Mouse (Mus musculus) midbrain, embryonic 14.5 days (tissue): ENCODE measurements around the gene Arpc5. TPM values are rescaled to one million over a fixed set of nuclear protein-coding genes. Genes with fewer than 3 reads are reported as not detected.
"Not testable (repeated sequence)": the region's sequence is repeated elsewhere in the genome, so short reads cannot be mapped to it uniquely, and the experiment has no call there.

ENCODE experiments used
- ATAC-seq: fragments of 200-750 bp; cut with Nextera tagmentation; 2 replicates; pipeline ENCODE4 v1.8.0; 2017; ENCODE audit warnings: moderate number of reproducible peaks, moderate library complexity; ENCODE audit not compliant: low FRiP score, low TSS enrichment
- DNase-seq: peaks from one replicate; pipeline ENCODE4 v3.0.0-alpha.2; 2015
- H3K27ac ChIP-seq: fragments of 300-500 bp; sonication (generic); replicated peaks from 2 replicates; pipeline ENCODE4 v1.5.1; 2014; ENCODE audit warnings: mild to moderate bottlenecking, low read depth, low read length, moderate library complexity
- H3K27me3 ChIP-seq: fragments of 300-500 bp; sonication (generic); 2 replicates; pipeline ENCODE4 v1.6.1; 2014; ENCODE audit warnings: low read length, control low read depth, mixed read lengths; ENCODE audit not compliant: control insufficient read depth, insufficient read depth
- H3K36me3 ChIP-seq: fragments of 300-500 bp; sonication (generic); 2 replicates; pipeline ENCODE4 v1.6.1; 2014; ENCODE audit warnings: low read length, control low read depth; ENCODE audit not compliant: control insufficient read depth, insufficient read depth
- H3K4me1 ChIP-seq: fragments of 300-500 bp; sonication (generic); 2 replicates; pipeline ENCODE4 v1.6.1; 2014; ENCODE audit warnings: mild to moderate bottlenecking, antibody characterized with exemption, low read length, control low read depth; ENCODE audit not compliant: control insufficient read depth, insufficient read depth
- H3K4me2 ChIP-seq: fragments of 300-500 bp; sonication (generic); 2 replicates; pipeline ENCODE4 v1.6.1; 2014; ENCODE audit warnings: mild to moderate bottlenecking, low read length, moderate library complexity
- H3K4me3 ChIP-seq: fragments of 300-500 bp; sonication (generic); replicated peaks from 2 replicates; pipeline ENCODE4 v1.5.1; 2014; ENCODE audit warnings: low read depth, low read length
- H3K9ac ChIP-seq: fragments of 300-500 bp; sonication (generic); replicated peaks from 2 replicates; pipeline ENCODE4 v1.6.1; 2014; ENCODE audit warnings: mild to moderate bottlenecking, low read length, moderate library complexity
- H3K9me3 ChIP-seq: fragments of 300-500 bp; sonication (generic); 2 replicates; pipeline ENCODE4 v1.6.1; 2016; ENCODE audit warnings: low read length, control low read depth, mixed read lengths; ENCODE audit not compliant: control insufficient read depth
- WGBS: fragments of 180-500 bp; shearing (Covaris S2); extraction: QIAGEN DNeasy Blood & Tissue Kit; methylation state at CpG from one replicate; pipeline ENCODE4 v1.1.7; 2014; 5-methylcytosine and 5-hydroxymethylcytosine counted together
- polyA plus RNA-seq: library from polyadenylated mRNA; unstranded; fragments of >200 nt; fragmentation: Nextera tagmentation; extraction: Ambion mirVana; gene quantifications from 2 replicates; pipeline ENCODE4 v1.2.1, GENCODE M21; 2014

Gene Arpc5
- polyA plus RNA-seq, 1 experiment from 2014 or later, result 418 TPM

DNA sequence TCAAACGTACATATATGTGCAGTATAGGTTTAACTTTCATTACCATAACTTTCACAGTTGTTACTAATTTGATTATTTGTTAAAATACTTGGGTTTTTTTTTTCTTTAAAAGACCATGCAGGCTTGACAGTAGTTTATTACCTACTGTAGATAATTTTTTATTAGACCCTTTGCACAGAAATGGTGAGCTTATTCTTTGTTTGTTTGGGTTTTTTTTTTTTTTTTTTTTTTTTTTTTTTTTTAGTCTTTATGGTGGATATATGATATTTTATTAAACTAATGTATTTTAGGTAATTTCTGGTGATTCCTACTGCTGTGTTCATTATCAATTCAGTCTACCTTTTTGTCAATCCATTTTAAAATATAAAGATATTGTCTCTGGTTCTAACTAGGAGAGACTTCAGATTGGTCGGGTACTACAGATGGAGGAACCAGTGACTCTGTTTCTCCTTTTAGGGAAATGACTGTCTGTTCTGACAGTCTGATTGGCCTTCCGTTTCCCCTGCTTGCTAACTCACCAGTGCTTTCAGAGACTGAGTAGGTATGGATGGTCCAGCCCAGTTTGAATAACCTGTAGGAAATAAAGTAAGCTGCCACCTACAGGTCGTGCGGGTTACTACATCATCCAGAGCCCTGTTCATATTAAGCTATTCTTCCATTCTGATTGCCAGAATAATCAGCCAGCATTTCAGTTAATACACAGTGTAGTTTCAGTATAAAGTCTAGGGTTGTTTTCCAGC lies 1.6 kb downstream of the Arpc5 start:
- peaks cover 5% of the 10 kb centered on the region; the same call in 1 of the 2 replicates for H3K27me3 ChIP-seq
- H3K4me1 ChIP-seq, result peaks cover 16% of the 10 kb centered on the region; the same call in 1 of the 2 replicates
- peak; percentile 93 for DNase-seq
- peak overlapping the region; percentile 64 for H3K4me2 ChIP-seq
- no peaks in the 10 kb centered on the region for H3K9me3 ChIP-seq
- peak overlapping the region; percentile 97 for H3K4me3 ChIP-seq
- H3K9ac ChIP-seq, result peak overlapping the region; percentile 88; the same call in 1 of the 2 replicates
- peaks cover 38% of the 10 kb centered on the region for H3K36me3 ChIP-seq
- 6% methylated on average over 5 of the region's 5 CpGs for WGBS
- ATAC-seq, result no peak
- no peak overlapping the region; the same call in 1 of the 2 replicates for H3K27ac ChIP-seq

- no peak overlapping the region for H3K4me2 ChIP-seq
- H3K4me1 ChIP-seq, result peaks cover 8% of the 10 kb centered on the region; the same call in 1 of the 2 replicates
- ATAC-seq (no peak), DNase-seq (no peak)
- H3K9me3 ChIP-seq, result no peaks in the 10 kb centered on the region
- no peaks in the 10 kb centered on the region for H3K27me3 ChIP-seq
- no peak overlapping the region for H3K9ac ChIP-seq
- 91% methylated on average over 9 of the region's 9 CpGs for WGBS
- no peak overlapping the region for H3K4me3 ChIP-seq
- H3K27ac ChIP-seq, result no peak overlapping the region
- H3K36me3 ChIP-seq, result peaks cover 69% of the 10 kb centered on the region
Measured at GRCm38 (mm10) chr1:152771016-152771415, 4.7 kb downstream of the Arpc5 start.

GRCm38 (mm10) chr1:152774601-152775000 lies 8.3 kb downstream of the Arpc5 start:
- not testable (repeated sequence) for H3K4me3 ChIP-seq, H3K4me2 ChIP-seq, H3K27ac ChIP-seq, H3K9me3 ChIP-seq, H3K9ac ChIP-seq, DNase-seq, ATAC-seq, H3K27me3 ChIP-seq, H3K4me1 ChIP-seq
- peaks cover 69% of the 10 kb centered on the region for H3K36me3 ChIP-seq
- 97% methylated on average over 3 of the region's 3 CpGs for WGBS

GRCm38 (mm10) chr1:152779071-152779737 lies 12.9 kb downstream of the Arpc5 start:
- H3K4me2 ChIP-seq, result no peak overlapping the region
- no peak overlapping the region for H3K27ac ChIP-seq
- no peaks in the 10 kb centered on the region for H3K27me3 ChIP-seq
- DNase-seq, result peak; percentile 60
- no peak overlapping the region for H3K9ac ChIP-seq
- peaks cover 25% of the 10 kb centered on the region for H3K36me3 ChIP-seq
- ATAC-seq, result no peak
- H3K4me3 ChIP-seq, result no peak overlapping the region
- no peaks in the 10 kb centered on the region for H3K4me1 ChIP-seq
- no peaks in the 10 kb centered on the region for H3K9me3 ChIP-seq
- WGBS, result 35% methylated on average over 10 of the region's 10 CpGs

- H3K27ac ChIP-seq, result no peak overlapping the region
- H3K9me3 ChIP-seq, result no peaks in the 10 kb centered on the region
- 98% methylated on average over 8 of the region's 8 CpGs for WGBS
- no peak overlapping the region for H3K9ac ChIP-seq
- DNase-seq (no peak), ATAC-seq (no peak)
- H3K4me2 ChIP-seq, result no peak overlapping the region
- no peak overlapping the region for H3K4me3 ChIP-seq
- no peaks in the 10 kb centered on the region for H3K4me1 ChIP-seq
- H3K27me3 ChIP-seq, result no peaks in the 10 kb centered on the region
- no peaks in the 10 kb centered on the region for H3K36me3 ChIP-seq
Measured at GRCm38 (mm10) chr1:152784620-152785019, 18.3 kb downstream of the Arpc5 start.

DNA sequence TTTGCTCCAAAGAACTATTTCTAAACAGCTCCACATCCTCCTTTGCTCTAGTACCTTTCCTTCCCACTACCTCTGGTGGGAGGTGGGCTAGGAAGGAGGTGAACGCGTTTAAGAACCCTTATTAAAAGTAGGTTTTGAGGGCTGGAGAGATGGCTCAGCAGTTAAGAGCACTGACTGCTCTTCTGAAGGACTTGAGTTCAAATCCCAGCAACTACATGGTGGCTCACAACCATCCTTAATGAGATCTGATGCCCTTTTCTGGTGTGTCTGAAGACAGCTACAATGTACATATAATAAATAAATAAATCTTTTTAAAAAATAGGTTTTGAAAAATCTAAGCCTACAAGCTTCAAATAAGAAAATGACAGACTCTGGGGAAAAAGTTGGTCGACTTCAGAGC lies 19.1 kb downstream of the Arpc5 start:
- H3K4me2 ChIP-seq, ATAC-seq, H3K27ac ChIP-seq, H3K36me3 ChIP-seq, H3K9ac ChIP-seq, H3K4me1 ChIP-seq, H3K4me3 ChIP-seq, H3K27me3 ChIP-seq, DNase-seq, H3K9me3 ChIP-seq: not testable (repeated sequence)
- WGBS, result 86% methylated on average over 3 of the region's 3 CpGs

DNA sequence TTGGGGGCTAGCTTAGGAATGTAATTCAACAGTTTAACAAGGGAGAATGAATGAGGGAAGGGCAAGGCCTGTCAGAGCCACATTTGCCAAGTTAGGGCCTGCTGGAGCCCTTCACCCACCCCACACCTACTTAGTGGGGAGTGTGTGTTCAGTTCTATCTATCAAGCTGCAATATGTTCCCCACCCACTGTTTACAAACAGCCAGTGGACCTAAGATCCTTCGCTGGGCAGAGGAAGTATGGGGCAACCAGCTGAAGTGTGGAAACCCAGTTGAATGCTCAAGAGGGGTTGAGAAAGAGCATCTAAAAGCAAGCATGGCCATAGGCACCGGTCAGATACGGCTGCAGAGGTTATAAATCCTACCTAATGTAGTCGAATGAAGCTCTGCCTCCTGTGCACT lies 20.6 kb downstream of the Arpc5 start:
- no peak overlapping the region for H3K4me2 ChIP-seq
- H3K36me3 ChIP-seq, result no peaks in the 10 kb centered on the region
- WGBS, result 92% methylated on average over 4 of the region's 4 CpGs
- no peak overlapping the region for H3K4me3 ChIP-seq
- no peaks in the 10 kb centered on the region for H3K27me3 ChIP-seq
- no peak overlapping the region for H3K9ac ChIP-seq
- no peaks in the 10 kb centered on the region for H3K9me3 ChIP-seq
- no peak overlapping the region for H3K27ac ChIP-seq
- DNase-seq (no peak), ATAC-seq (no peak)
- no peaks in the 10 kb centered on the region for H3K4me1 ChIP-seq

DNA sequence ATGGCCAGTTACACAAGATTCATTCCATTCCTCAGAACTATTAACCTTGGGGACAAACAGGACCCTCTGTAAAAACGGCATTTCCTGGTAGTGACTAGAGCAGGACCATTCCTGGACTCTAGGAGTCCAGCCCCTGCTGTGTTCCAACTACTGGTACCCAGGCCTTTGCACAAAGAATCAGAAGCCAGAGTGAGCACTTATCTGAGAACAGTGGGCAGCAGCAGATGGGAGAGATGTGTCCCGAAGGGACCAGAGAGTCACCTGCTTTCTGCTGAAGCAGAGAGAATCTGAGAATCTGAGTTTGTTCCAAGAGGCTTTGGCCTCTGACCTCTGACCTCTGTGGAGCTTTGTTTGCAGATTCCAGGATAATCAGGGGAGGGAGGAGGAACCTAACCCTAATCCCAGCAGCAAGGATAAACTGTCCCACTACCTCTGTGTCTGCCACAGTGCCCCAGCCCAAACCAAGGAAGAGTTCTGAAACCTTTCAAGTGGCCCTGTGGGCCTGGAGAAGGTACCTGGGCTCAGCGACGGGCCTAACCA lies 21.8 kb downstream of the Arpc5 start:
- no peak overlapping the region for H3K27ac ChIP-seq
- WGBS, result 20% methylated on average over 4 of the region's 4 CpGs
- no peaks in the 10 kb centered on the region for H3K36me3 ChIP-seq
- no peak overlapping the region for H3K9ac ChIP-seq
- no peak for ATAC-seq
- no peak overlapping the region for H3K4me3 ChIP-seq
- DNase-seq, result no peak
- H3K4me2 ChIP-seq, result no peak overlapping the region
- no peaks in the 10 kb centered on the region for H3K9me3 ChIP-seq
- H3K4me1 ChIP-seq, result peaks cover 6% of the 10 kb centered on the region; the same call in 1 of the 2 replicates
- no peaks in the 10 kb centered on the region for H3K27me3 ChIP-seq
